Mouse (Mus musculus) MEL (cell line): ENCODE results near the gene Mroh2a.

Source experiments
- CHD2 ChIP-seq: IDR thresholded peaks from 2 replicates; pipeline ENCODE4 v1.6.1; 2011; ENCODE audit warnings: low read length, improper control_type of control experiment
- CTCF ChIP-seq, 3 experiments: IDR thresholded peaks in 2 of 3; conservative IDR thresholded peaks in 1 of 3; 2 replicates each; pipeline ENCODE4 v1.5.1; 2011 to 2012; ENCODE audit warnings: low read length in 3 of 3, low read depth in 2 of 3, mild to moderate bottlenecking in 2 of 3, improper control_type of control experiment in 1 of 3, inconsistent platforms in 1 of 3, mixed read lengths in 1 of 3, moderate library complexity in 1 of 3; ENCODE audit not compliant: control insufficient read depth in 1 of 3, insufficient read depth in 1 of 3, poor library complexity in 1 of 3, severe bottlenecking in 1 of 3
- EP300 ChIP-seq, 2 experiments: IDR thresholded peaks; 2 replicates each; pipeline ENCODE4 v1.6.1; 2011; ENCODE audit warnings: improper control_type of control experiment in 2 of 2, low read length in 2 of 2, low read depth in 1 of 2, mild to moderate bottlenecking in 1 of 2
- GATA1 ChIP-seq: IDR thresholded peaks from 2 replicates; pipeline ENCODE4 v1.6.1; 2011; ENCODE audit warnings: low read depth, low read length, improper control_type of control experiment
- JUND ChIP-seq: IDR thresholded peaks from 2 replicates; pipeline ENCODE4 v1.6.1; 2011; ENCODE audit warnings: low read depth, mild to moderate bottlenecking, improper control_type of control experiment, low read length
- KAT2A ChIP-seq: conservative IDR thresholded peaks from 2 replicates; pipeline ENCODE4 v1.6.1; 2012; ENCODE audit warnings: low read depth, low read length, improper control_type of control experiment, inconsistent platforms
- MAFK ChIP-seq: IDR thresholded peaks from 2 replicates; pipeline ENCODE4 v1.6.1; 2011; ENCODE audit warnings: low read depth, mild to moderate bottlenecking, low read length, improper control_type of control experiment, borderline replicate concordance
- MAX ChIP-seq: IDR thresholded peaks from 2 replicates; pipeline ENCODE4 v1.6.1; 2011; ENCODE audit warnings: low read length, improper control_type of control experiment
- MAZ ChIP-seq: IDR thresholded peaks from 2 replicates; pipeline ENCODE4 v1.6.1; 2012; ENCODE audit warnings: low read depth, mild to moderate bottlenecking, inconsistent platforms, low read length, improper control_type of control experiment
- NELFE ChIP-seq: IDR thresholded peaks from 2 replicates; pipeline ENCODE4 v1.6.1; 2011; ENCODE audit warnings: low read depth, low read length, improper control_type of control experiment
- POLR2A ChIP-seq, 2 experiments: IDR thresholded peaks; 2 replicates each; pipeline ENCODE4 v1.6.1; 2011 to 2012; ENCODE audit warnings: low read length in 2 of 2, mild to moderate bottlenecking in 2 of 2, control low read depth in 1 of 2, improper control_type of control experiment in 1 of 2, low read depth in 1 of 2, moderate library complexity in 1 of 2; ENCODE audit not compliant: control insufficient read depth in 1 of 2, insufficient read depth in 1 of 2, poor library complexity in 1 of 2
- SMC3 ChIP-seq: IDR thresholded peaks from 2 replicates; pipeline ENCODE4 v1.6.1; 2011; ENCODE audit warnings: low read depth, low read length, improper control_type of control experiment
- USF1 ChIP-seq: IDR thresholded peaks from 2 replicates; pipeline ENCODE4 v1.6.1; 2014; ENCODE audit warnings: low read depth, mild to moderate bottlenecking, inconsistent platforms, low read length, improper control_type of control experiment, moderate library complexity
- ZKSCAN1 ChIP-seq: IDR thresholded peaks from 2 replicates; pipeline ENCODE4 v1.6.1; 2012; ENCODE audit warnings: low read depth, mild to moderate bottlenecking, inconsistent platforms, low read length, improper control_type of control experiment, moderate library complexity

DNA sequence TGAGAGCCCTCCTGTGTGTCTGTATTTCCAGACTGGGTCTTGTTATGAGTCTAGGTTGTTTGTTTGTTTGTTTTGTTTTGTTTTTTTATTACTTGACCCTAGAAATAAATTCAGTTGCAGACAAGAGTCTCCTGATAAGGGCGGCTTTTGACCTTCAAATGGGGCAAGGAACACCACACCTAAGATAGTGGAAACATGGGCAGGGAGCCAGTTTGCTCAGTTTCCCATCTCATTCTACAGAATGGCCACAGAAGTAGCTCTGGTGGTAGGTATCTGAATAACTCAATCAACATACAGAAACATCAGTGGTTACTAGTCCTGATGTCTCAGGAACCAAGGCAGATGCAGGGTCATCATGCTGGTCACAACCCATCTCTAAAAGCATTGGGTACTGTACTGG, 67.9 kb downstream of the Mroh2a start:
- no peak for TF ChIP-seq MAZ
- no peak for TF ChIP-seq CHD2
- TF ChIP-seq CTCF (IDR thresholded peaks at IDR 0.05 in 2 of 3, conservative IDR thresholded peaks at IDR 0.05 in 1 of 3; ENCODE audit: control insufficient read depth in 1 of 3, insufficient read depth in 1 of 3, low read depth in 2 of 3, low read length in 3 of 3, poor library complexity in 1 of 3, severe bottlenecking in 1 of 3) = no peak
- no peak for TF ChIP-seq POLR2A (IDR thresholded peaks at IDR 0.05; ENCODE audit: control insufficient read depth in 1 of 2, insufficient read depth in 1 of 2, low read depth in 1 of 2, low read length in 2 of 2, poor library complexity in 1 of 2)
- no peak for TF ChIP-seq EP300 (IDR thresholded peaks at IDR 0.05; ENCODE audit: low read depth in 1 of 2, low read length in 2 of 2)
- TF ChIP-seq JUND = no peak
- no peak for TF ChIP-seq GATA1
- TF ChIP-seq MAX = no peak
- TF ChIP-seq ZKSCAN1 = no peak
- no peak for TF ChIP-seq SMC3
- no peak for TF ChIP-seq MAFK
- TF ChIP-seq KAT2A = no peak
- no peak for TF ChIP-seq NELFE
- TF ChIP-seq USF1 = no peak
